Mouse (Mus musculus): ENCODE data around the gene Zan. TPM values are rescaled to one million over a fixed set of nuclear protein-coding genes. Genes with fewer than 3 reads are reported as not detected.

The Zan gene
- polyA plus RNA-seq, 1 experiment from 2014 or later = 0.17 TPM

DNA sequence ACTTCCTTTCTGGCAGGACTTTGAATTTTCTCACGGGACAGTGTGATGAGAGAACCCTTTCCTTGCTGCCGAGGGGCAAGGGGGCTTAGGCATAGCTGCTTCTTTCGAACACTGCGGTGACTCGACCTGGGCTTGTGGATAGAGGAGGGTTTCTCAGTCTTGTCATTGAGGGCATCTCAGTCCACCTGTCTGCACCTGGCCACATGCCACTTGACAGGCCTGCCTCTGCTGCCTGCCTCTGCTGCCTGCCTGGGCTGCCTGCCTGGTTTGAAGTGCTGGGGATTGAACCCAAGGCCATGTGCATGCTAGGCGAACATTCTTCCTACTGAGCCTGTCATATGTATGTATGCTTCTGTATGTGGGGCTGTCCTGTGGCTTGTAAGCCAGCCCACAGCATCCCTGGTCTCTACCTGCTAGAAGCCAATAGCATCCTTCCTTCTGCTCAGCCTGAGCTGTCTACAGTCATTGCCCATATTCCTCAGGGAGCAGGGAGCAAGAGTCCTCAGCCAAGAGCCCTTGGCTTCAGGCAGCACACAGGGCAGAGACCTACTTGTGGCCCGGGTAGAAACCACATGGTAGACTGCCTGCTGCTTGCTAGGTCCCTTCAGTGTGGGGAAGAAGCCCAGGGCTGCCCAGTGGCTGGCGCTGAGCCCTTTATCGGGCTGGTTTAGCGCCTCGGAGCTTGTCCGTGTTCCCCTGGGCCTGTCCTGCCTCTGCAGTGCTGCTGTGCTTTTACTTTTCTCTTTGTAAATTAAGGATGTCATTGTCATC, 37.3 kb upstream of the Zan start:
- Histone ChIP-seq H3K9ac (peak overlapping the region; percentile 46), H3K36me3 (peaks cover 40% of the 10 kb centered on the region), H3K4me2 (no peak overlapping the region), H3K4me1 (peaks cover 43% of the 10 kb centered on the region), H3K9me3 (no peaks in the 10 kb centered on the region), H3K27ac (no peak overlapping the region), H3K4me3 (no peak overlapping the region), H3K27me3 (no peaks in the 10 kb centered on the region)
- WGBS = 88% methylated on average over 12 of the region's 12 CpGs
- no peak for ATAC-seq (ENCODE audit: insufficient number of reproducible peaks, insufficient read depth, low FRiP score, low TSS enrichment, low read depth)

DNA sequence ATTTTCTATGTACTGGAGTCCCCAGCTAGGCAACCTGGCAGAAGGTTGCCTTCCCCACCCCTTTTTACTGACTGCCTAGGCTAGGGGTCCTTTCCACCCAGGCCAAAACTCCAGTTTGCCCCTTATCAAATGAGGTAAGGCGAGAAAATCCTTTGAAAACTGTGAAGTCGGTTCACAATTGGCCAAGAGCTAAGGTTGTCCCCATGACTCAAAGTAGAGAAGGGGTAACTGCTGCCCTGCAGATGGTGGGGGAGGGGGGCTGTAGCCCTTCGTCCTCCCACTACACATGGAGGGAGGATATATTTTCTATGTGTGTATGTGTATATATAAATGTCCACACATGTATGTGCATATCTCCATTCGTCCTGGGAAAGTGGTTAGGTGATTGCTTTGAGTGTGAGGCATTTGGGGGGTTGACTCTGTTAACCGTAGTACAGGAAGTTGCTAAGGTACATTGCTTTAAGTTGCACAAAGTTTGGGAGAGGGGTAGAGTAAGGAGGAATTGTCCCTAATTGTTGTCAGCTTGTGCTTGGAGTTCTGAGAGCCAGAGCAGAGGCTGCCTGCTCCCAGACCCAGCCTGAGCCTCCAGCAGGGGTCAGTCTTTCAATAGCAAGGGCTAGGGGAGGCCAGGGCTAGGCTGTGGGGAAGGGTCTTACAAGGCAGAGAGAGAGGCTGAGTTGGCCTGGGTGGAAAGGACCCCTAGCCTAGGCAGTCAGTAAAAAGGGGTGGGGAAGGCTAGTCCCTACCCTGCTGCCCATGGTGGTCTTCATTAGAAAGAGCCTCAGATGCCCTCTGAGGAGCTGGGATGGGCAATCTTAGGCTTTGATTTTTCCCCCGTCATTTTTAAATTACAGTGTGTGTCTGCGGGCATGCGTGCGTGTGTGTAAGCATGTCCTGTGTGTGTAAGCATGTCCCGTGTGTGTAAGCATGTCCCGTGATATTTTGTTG, 36.3 kb upstream of the Zan start:
- ATAC-seq (ENCODE audit: insufficient number of reproducible peaks, insufficient read depth, low FRiP score, low TSS enrichment, low read depth) = no peak
- no peak overlapping the region for H3K27ac ChIP-seq

GRCm38 (mm10) chr5:137511706-137512105, 34.8 kb upstream of the Zan start:
- H3K4me3 ChIP-seq = peak overlapping the region; percentile 95
- no peaks in the 10 kb centered on the region for H3K27me3 ChIP-seq
- H3K4me1 ChIP-seq = peaks cover 43% of the 10 kb centered on the region
- H3K4me2 ChIP-seq = peak overlapping the region; percentile 88
- H3K36me3 ChIP-seq = peaks cover 17% of the 10 kb centered on the region
- WGBS = 68% methylated on average over 3 of the region's 3 CpGs
- H3K27ac ChIP-seq = no peak overlapping the region
- no peak for ATAC-seq (ENCODE audit: insufficient number of reproducible peaks, insufficient read depth, low FRiP score, low TSS enrichment, low read depth)
- peak overlapping the region; percentile 98 for H3K9ac ChIP-seq
- no peaks in the 10 kb centered on the region for H3K9me3 ChIP-seq

More for the DNA sequence above, 36.3 kb upstream of the Zan start:
- no peaks in the 10 kb centered on the region for H3K9me3 ChIP-seq
- H3K36me3 ChIP-seq = peaks cover 30% of the 10 kb centered on the region
- WGBS = 71% methylated on average over 11 of the region's 11 CpGs
- H3K4me3 ChIP-seq = no peak overlapping the region
- peaks cover 43% of the 10 kb centered on the region for H3K4me1 ChIP-seq
- H3K9ac ChIP-seq = 0 out of 2 replicates have a peak overlapping the region, but pooled peaks have one; percentile 98
- no peaks in the 10 kb centered on the region for H3K27me3 ChIP-seq
- peak overlapping the region; percentile 88 for H3K4me2 ChIP-seq

- no peaks in the 10 kb centered on the region for H3K27me3 ChIP-seq
- no peaks in the 10 kb centered on the region for H3K9me3 ChIP-seq
- H3K9ac ChIP-seq = peak overlapping the region; percentile 98
- ATAC-seq (ENCODE audit: insufficient number of reproducible peaks, insufficient read depth, low FRiP score, low TSS enrichment, low read depth) = 0 out of 2 replicates have a peak, but pooled peaks have one; percentile 2
- 2% methylated on average over 37 of the region's 83 CpGs for WGBS
- H3K4me1 ChIP-seq = peaks cover 43% of the 10 kb centered on the region
- H3K27ac ChIP-seq = peak overlapping the region; percentile 88
- H3K4me2 ChIP-seq = peak overlapping the region; percentile 88
- H3K36me3 ChIP-seq = peaks cover 17% of the 10 kb centered on the region
- peak overlapping the region; percentile 95 for H3K4me3 ChIP-seq
Observed at GRCm38 (mm10) chr5:137510573-137511390, 33.9 kb upstream of the Zan start.

DNA sequence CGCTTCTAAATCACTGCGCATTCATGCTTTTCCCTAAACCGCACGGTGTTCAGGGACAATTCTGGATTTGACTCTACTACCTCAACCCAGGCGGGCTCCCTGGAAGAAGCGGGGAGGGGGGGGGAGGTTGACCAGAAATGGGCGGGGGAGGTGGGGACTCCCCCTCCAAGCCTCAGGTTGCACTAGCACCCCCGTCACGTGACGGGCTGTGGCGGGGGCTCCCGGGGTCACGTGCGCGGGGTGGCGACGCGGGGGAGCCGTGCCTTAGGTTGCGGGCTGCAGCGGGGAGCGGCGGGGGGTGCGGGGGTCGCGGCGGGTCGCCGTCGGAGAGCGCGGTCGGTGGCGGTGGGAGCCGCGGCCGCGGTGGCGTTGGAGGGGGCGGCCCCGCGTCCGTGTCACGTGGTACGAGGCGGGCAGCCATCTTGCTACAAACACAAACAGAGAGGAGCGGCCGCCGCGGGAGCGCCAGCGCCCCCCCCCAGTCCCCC, 33.2 kb upstream of the Zan start:
- Histone ChIP-seq H3K9ac (peak overlapping the region; percentile 98), H3K4me1 (peaks cover 36% of the 10 kb centered on the region), H3K4me2 (peak overlapping the region; percentile 88), H3K27ac (peak overlapping the region; percentile 88), H3K4me3 (peak overlapping the region; percentile 95), H3K9me3 (no peaks in the 10 kb centered on the region), H3K27me3 (no peaks in the 10 kb centered on the region), H3K36me3 (peaks cover 16% of the 10 kb centered on the region)
- peak; percentile 58 for ATAC-seq (ENCODE audit: insufficient number of reproducible peaks, insufficient read depth, low FRiP score, low TSS enrichment, low read depth)
- under 1% methylated on average over 52 of the region's 52 CpGs for WGBS

- Histone ChIP-seq H3K27ac (no peak overlapping the region), H3K9ac (no peak overlapping the region), H3K4me3 (no peak overlapping the region), H3K4me2 (no peak overlapping the region), H3K4me1 (peaks cover 16% of the 10 kb centered on the region), H3K27me3 (no peaks in the 10 kb centered on the region), H3K36me3 (peaks cover 7% of the 10 kb centered on the region; the same call in 1 of the 2 replicates), H3K9me3 (no peaks in the 10 kb centered on the region)
- 83% methylated on average over 6 of the region's 6 CpGs for WGBS
- ATAC-seq (ENCODE audit: insufficient number of reproducible peaks, insufficient read depth, low FRiP score, low TSS enrichment, low read depth) = no peak
Observed at GRCm38 (mm10) chr5:137504041-137504440, 27.2 kb upstream of the Zan start.

GRCm38 (mm10) chr5:137502667-137503110, 25.8 kb upstream of the Zan start:
- WGBS = 0% methylated on average over 25 of the region's 30 CpGs
- Histone ChIP-seq H3K4me3 (peak overlapping the region; percentile 64), H3K27ac (peak overlapping the region; percentile 94), H3K36me3 (peaks cover 7% of the 10 kb centered on the region; the same call in 1 of the 2 replicates), H3K4me1 (peaks cover 16% of the 10 kb centered on the region), H3K27me3 (no peaks in the 10 kb centered on the region), H3K9ac (peak overlapping the region; percentile 84), H3K9me3 (no peaks in the 10 kb centered on the region), H3K4me2 (peak overlapping the region; percentile 67)
- peak; percentile 86 for ATAC-seq (ENCODE audit: insufficient number of reproducible peaks, insufficient read depth, low FRiP score, low TSS enrichment, low read depth)

GRCm38 (mm10) chr5:137501709-137502666, 25.1 kb upstream of the Zan start, which contains the start of gene Pop7:
TSS of gene Pop7 (minus strand) at chr5:137502518.
- peak within 1 kb of the TSS; percentile 64 for H3K4me3 ChIP-seq
- H3K9me3 ChIP-seq = no peaks in the 10 kb centered on the region
- ATAC-seq (ENCODE audit: insufficient number of reproducible peaks, insufficient read depth, low FRiP score, low TSS enrichment, low read depth) = peak; percentile 95
- peaks cover 16% of the 10 kb centered on the region for H3K4me1 ChIP-seq
- peak within 1 kb of the TSS; percentile 89 for H3K4me2 ChIP-seq
- WGBS = 2% methylated on average over 64 of the region's 64 CpGs
- peak within 1 kb of the TSS; percentile 84 for H3K9ac ChIP-seq
- peaks cover 7% of the 10 kb centered on the region; the same call in 1 of the 2 replicates for H3K36me3 ChIP-seq
- peak within 1 kb of the TSS; percentile 94 for H3K27ac ChIP-seq
- H3K27me3 ChIP-seq = no peaks in the 10 kb centered on the region

DNA sequence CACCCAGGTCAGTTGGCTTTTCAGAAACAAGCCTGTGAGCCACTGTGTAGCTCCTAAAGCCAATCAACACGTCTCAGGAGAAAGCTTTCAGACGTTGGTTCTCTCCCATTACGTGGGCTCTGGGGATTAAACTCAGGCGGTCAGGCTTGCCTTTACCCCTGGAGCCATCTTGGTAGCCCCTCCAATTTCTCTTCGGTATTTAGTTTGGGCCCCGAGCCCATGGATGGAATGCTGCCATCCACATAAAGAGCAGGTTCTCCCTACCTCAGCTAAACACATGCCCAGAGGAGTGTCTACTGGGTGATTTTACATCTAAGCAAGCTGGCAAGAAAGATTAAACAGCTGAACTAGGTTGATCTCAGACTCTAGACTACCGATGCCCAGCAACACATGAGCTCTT, 23.3 kb upstream of the Zan start:
- peaks cover 7% of the 10 kb centered on the region; the same call in 1 of the 2 replicates for H3K36me3 ChIP-seq
- no peak overlapping the region for H3K4me3 ChIP-seq
- WGBS = 91% methylated on average over 7 of the region's 7 CpGs
- H3K4me1 ChIP-seq = peaks cover 16% of the 10 kb centered on the region
- no peak for ATAC-seq (ENCODE audit: insufficient number of reproducible peaks, insufficient read depth, low FRiP score, low TSS enrichment, low read depth)
- H3K9me3 ChIP-seq = no peaks in the 10 kb centered on the region
- no peak overlapping the region for H3K27ac ChIP-seq
- H3K9ac ChIP-seq = no peak overlapping the region
- no peak overlapping the region for H3K4me2 ChIP-seq
- H3K27me3 ChIP-seq = no peaks in the 10 kb centered on the region

DNA sequence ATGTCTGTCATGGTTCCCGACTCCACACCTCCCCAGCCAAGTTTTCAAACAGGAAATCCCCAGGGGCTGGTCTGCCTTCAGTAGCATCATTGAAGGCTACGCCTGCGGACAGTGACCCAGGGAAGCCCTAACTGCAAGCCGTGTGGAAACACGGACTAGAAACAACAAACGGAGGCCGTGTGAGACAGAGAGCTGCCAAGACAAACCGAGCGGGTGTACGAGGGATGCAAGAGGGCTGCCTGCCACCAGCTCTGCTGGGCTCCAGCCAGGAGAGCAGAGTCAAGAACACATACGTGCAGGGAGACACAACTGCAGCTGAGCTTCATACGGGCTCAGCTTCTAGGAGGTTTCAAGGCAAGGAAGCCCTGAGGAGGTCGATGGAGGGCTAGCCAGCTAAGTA, 17.0 kb upstream of the Zan start:
- no peaks in the 10 kb centered on the region for H3K9me3 ChIP-seq
- H3K4me3 ChIP-seq = no peak overlapping the region
- H3K27ac ChIP-seq = no peak overlapping the region
- no peak overlapping the region for H3K4me2 ChIP-seq
- H3K36me3 ChIP-seq = no peaks in the 10 kb centered on the region
- ATAC-seq (ENCODE audit: insufficient number of reproducible peaks, insufficient read depth, low FRiP score, low TSS enrichment, low read depth) = no peak
- WGBS = 72% methylated on average over 13 of the region's 13 CpGs
- H3K9ac ChIP-seq = no peak overlapping the region
- no peaks in the 10 kb centered on the region for H3K27me3 ChIP-seq
- H3K4me1 ChIP-seq = no peaks in the 10 kb centered on the region
